Comparison of ENCODE assay signal across 23 mouse cellular contexts in genomic region chr7:65153846-65154245, GRCm38 (mm10). TPM values are rescaled to one million over a fixed set of nuclear protein-coding genes. Genes with fewer than 3 reads are reported as not detected.
"Had no signal": no experiment of that assay in that cellular context is flagged by ENCODE, and none has a peak within 500 bp of the region (broad histone marks: within the 10 kb centered on the region; RNA-seq: fewer than 3 reads in every experiment).

No protein-coding gene starts in this region.

- H3K27ac ChIP-seq: kidney, postnatal 0 days; layer of hippocampus, adult 2 months; limb, embryonic 10.5 days; limb, embryonic 13.5 days; liver, embryonic 12.5 days; liver, embryonic 15.5 days; lung, embryonic 15.5 days; midbrain, embryonic 12.5 days; stomach, postnatal 0 days had no signal

- ATAC-seq: liver, embryonic 12.5 days had no signal

- H3K4me1 ChIP-seq: liver, embryonic 12.5 days; liver, embryonic 15.5 days had no signal

- H3K36me3 ChIP-seq: limb, embryonic 10.5 days; limb, embryonic 13.5 days; liver, embryonic 12.5 days; liver, embryonic 15.5 days; lung, embryonic 15.5 days; midbrain, embryonic 12.5 days had no signal

- H3K9ac ChIP-seq: limb, embryonic 13.5 days; liver, embryonic 12.5 days; liver, embryonic 15.5 days; lung, embryonic 15.5 days; midbrain, embryonic 12.5 days had no signal

- DNase-seq: kidney, adult 2 months; kidney, postnatal 25 days; liver; lung, adult 18-20 months; lung, postnatal 10 days; lung, postnatal 36 days; right cerebral cortex, postnatal 14 days; right cerebral cortex, postnatal 4 days; thymus, adult 2 months; thymus, postnatal 14 days; thymus, postnatal 4 days had no signal

- H3K4me3 ChIP-seq: limb, embryonic 10.5 days; liver, embryonic 12.5 days; liver, embryonic 15.5 days; lung, embryonic 15.5 days; megakaryocyte, embryonic 14.5 days; myocyte had no signal

- H3K9me3 ChIP-seq: limb, embryonic 10.5 days; limb, embryonic 13.5 days; liver, embryonic 12.5 days; liver, embryonic 15.5 days; lung, embryonic 15.5 days; midbrain, embryonic 12.5 days had no signal

- H3K4me2 ChIP-seq: liver, embryonic 12.5 days; liver, embryonic 15.5 days; lung, embryonic 15.5 days had no signal

RNA-seq across cellular contexts. Expression of gene Fam189a1, which starts 2.5 kb away (rescaled TPM):
- total RNA-seq: monocyte, adult 5-6 weeks had no signal
- polyA plus RNA-seq: liver, embryonic 12.5 days; liver, embryonic 15.5 days had no signal
